Mouse (Mus musculus): ENCODE data around the gene Syna. TPM values are rescaled to one million over a fixed set of nuclear protein-coding genes. Genes with fewer than 3 reads are reported as not detected.

Syna gene
- polyA plus RNA-seq, 1 experiment from 2014 or later: 0.30 TPM

GRCm38 (mm10) chr5:134572508-134573214 lies 12.7 kb upstream of the Syna start:
- Histone ChIP-seq H3K9ac (ENCODE audit: low read length) (no peak overlapping the region; the same call in 1 of the 2 replicates), H3K4me2 (peak overlapping the region; percentile 44), H3K9me3 (ENCODE audit: control insufficient read depth, low read length) (no peaks in the 10 kb centered on the region; the same call in 1 of the 2 replicates), H3K27me3 (ENCODE audit: control insufficient read depth, insufficient read depth, low read length) (no peaks in the 10 kb centered on the region), H3K36me3 (ENCODE audit: control insufficient read depth, insufficient read depth, low read length) (no peaks in the 10 kb centered on the region), H3K27ac (ENCODE audit: low read depth, low read length) (no peak overlapping the region), H3K4me1 (ENCODE audit: control insufficient read depth, insufficient read depth, low read length) (peaks cover 4% of the 10 kb centered on the region; the same call in 1 of the 2 replicates), H3K4me3 (ENCODE audit: low read depth, low read length) (no peak overlapping the region)
- ATAC-seq (ENCODE audit: low FRiP score) (no peak), DNase-seq (ENCODE audit: low spot score, missing footprints) (no peak)
- WGBS: 44% methylated on average over 10 of the region's 10 CpGs

- Histone ChIP-seq H3K4me2 (peak overlapping the region; percentile 44), H3K4me3 (ENCODE audit: low read depth, low read length) (peak overlapping the region; percentile 18; the same call in 1 of the 2 replicates), H3K9ac (ENCODE audit: low read length) (peak overlapping the region; percentile 46), H3K9me3 (ENCODE audit: control insufficient read depth, low read length) (no peaks in the 10 kb centered on the region; the same call in 1 of the 2 replicates), H3K4me1 (ENCODE audit: control insufficient read depth, insufficient read depth, low read length) (peaks cover 4% of the 10 kb centered on the region; the same call in 1 of the 2 replicates), H3K27ac (ENCODE audit: low read depth, low read length) (no peak overlapping the region), H3K36me3 (ENCODE audit: control insufficient read depth, insufficient read depth, low read length) (no peaks in the 10 kb centered on the region), H3K27me3 (ENCODE audit: control insufficient read depth, insufficient read depth, low read length) (no peaks in the 10 kb centered on the region)
- DNase-seq (ENCODE audit: low spot score, missing footprints) (peak; percentile 97), ATAC-seq (ENCODE audit: low FRiP score) (peak; percentile 81)
- WGBS: 2% methylated on average over 23 of the region's 23 CpGs
Observed at GRCm38 (mm10) chr5:134571730-134572507, 11.9 kb upstream of the Syna start.

GRCm38 (mm10) chr5:134568964-134569491 lies 9.1 kb upstream of the Syna start:
- H3K9me3 ChIP-seq (ENCODE audit: control insufficient read depth, low read length): no peaks in the 10 kb centered on the region; the same call in 1 of the 2 replicates
- H3K4me1 ChIP-seq (ENCODE audit: control insufficient read depth, insufficient read depth, low read length): peaks cover 4% of the 10 kb centered on the region; the same call in 1 of the 2 replicates
- no peaks in the 10 kb centered on the region for H3K27me3 ChIP-seq (ENCODE audit: control insufficient read depth, insufficient read depth, low read length)
- no peak overlapping the region for H3K4me2 ChIP-seq
- H3K9ac ChIP-seq (ENCODE audit: low read length): no peak overlapping the region
- WGBS: 65% methylated on average over 8 of the region's 8 CpGs
- H3K36me3 ChIP-seq (ENCODE audit: control insufficient read depth, insufficient read depth, low read length): no peaks in the 10 kb centered on the region
- no peak for ATAC-seq (ENCODE audit: low FRiP score)
- DNase-seq (ENCODE audit: low spot score, missing footprints): peak; percentile 75
- no peak overlapping the region for H3K4me3 ChIP-seq (ENCODE audit: low read depth, low read length)
- no peak overlapping the region for H3K27ac ChIP-seq (ENCODE audit: low read depth, low read length)

GRCm38 (mm10) chr5:134568030-134568429 lies 8.1 kb upstream of the Syna start:
- Histone ChIP-seq H3K9me3 (ENCODE audit: control insufficient read depth, low read length) (no peaks in the 10 kb centered on the region; the same call in 1 of the 2 replicates), H3K27ac (ENCODE audit: low read depth, low read length) (no peak overlapping the region), H3K27me3 (ENCODE audit: control insufficient read depth, insufficient read depth, low read length) (no peaks in the 10 kb centered on the region), H3K4me2 (no peak overlapping the region), H3K9ac (ENCODE audit: low read length) (no peak overlapping the region), H3K36me3 (ENCODE audit: control insufficient read depth, insufficient read depth, low read length) (no peaks in the 10 kb centered on the region), H3K4me1 (ENCODE audit: control insufficient read depth, insufficient read depth, low read length) (peaks cover 4% of the 10 kb centered on the region; the same call in 1 of the 2 replicates), H3K4me3 (ENCODE audit: low read depth, low read length) (no peak overlapping the region)
- DNase-seq (ENCODE audit: low spot score, missing footprints) (peak; percentile 67), ATAC-seq (ENCODE audit: low FRiP score) (no peak)
- 83% methylated on average over 3 of the region's 3 CpGs for WGBS

GRCm38 (mm10) chr5:134567445-134567844 lies 7.5 kb upstream of the Syna start:
- H3K36me3 ChIP-seq (ENCODE audit: control insufficient read depth, insufficient read depth, low read length): no peaks in the 10 kb centered on the region
- no peaks in the 10 kb centered on the region; the same call in 1 of the 2 replicates for H3K9me3 ChIP-seq (ENCODE audit: control insufficient read depth, low read length)
- peaks cover 4% of the 10 kb centered on the region; the same call in 1 of the 2 replicates for H3K4me1 ChIP-seq (ENCODE audit: control insufficient read depth, insufficient read depth, low read length)
- H3K9ac ChIP-seq (ENCODE audit: low read length): no peak overlapping the region
- no peak overlapping the region for H3K27ac ChIP-seq (ENCODE audit: low read depth, low read length)
- peak; percentile 69 for DNase-seq (ENCODE audit: low spot score, missing footprints)
- no peak overlapping the region for H3K4me3 ChIP-seq (ENCODE audit: low read depth, low read length)
- no peaks in the 10 kb centered on the region for H3K27me3 ChIP-seq (ENCODE audit: control insufficient read depth, insufficient read depth, low read length)
- H3K4me2 ChIP-seq: no peak overlapping the region
- no peak for ATAC-seq (ENCODE audit: low FRiP score)
- 86% methylated on average over 4 of the region's 4 CpGs for WGBS

GRCm38 (mm10) chr5:134565696-134566095 lies 5.7 kb upstream of the Syna start:
- Histone ChIP-seq H3K4me3 (ENCODE audit: low read depth, low read length) (no peak overlapping the region), H3K4me2 (no peak overlapping the region), H3K27ac (ENCODE audit: low read depth, low read length) (no peak overlapping the region), H3K36me3 (ENCODE audit: control insufficient read depth, insufficient read depth, low read length) (no peaks in the 10 kb centered on the region), H3K27me3 (ENCODE audit: control insufficient read depth, insufficient read depth, low read length) (no peaks in the 10 kb centered on the region), H3K4me1 (ENCODE audit: control insufficient read depth, insufficient read depth, low read length) (no peaks in the 10 kb centered on the region), H3K9me3 (ENCODE audit: control insufficient read depth, low read length) (no peaks in the 10 kb centered on the region), H3K9ac (ENCODE audit: low read length) (no peak overlapping the region)
- ATAC-seq (ENCODE audit: low FRiP score) (no peak), DNase-seq (ENCODE audit: low spot score, missing footprints) (peak; percentile 79)
- WGBS: 91% methylated on average over 6 of the region's 6 CpGs

- ATAC-seq (ENCODE audit: low FRiP score) (no peak), DNase-seq (ENCODE audit: low spot score, missing footprints) (peak; percentile 37)
- Histone ChIP-seq H3K4me2 (no peak overlapping the region), H3K9me3 (ENCODE audit: control insufficient read depth, low read length) (no peaks in the 10 kb centered on the region), H3K27me3 (ENCODE audit: control insufficient read depth, insufficient read depth, low read length) (no peaks in the 10 kb centered on the region), H3K9ac (ENCODE audit: low read length) (no peak overlapping the region), H3K36me3 (ENCODE audit: control insufficient read depth, insufficient read depth, low read length) (no peaks in the 10 kb centered on the region), H3K4me3 (ENCODE audit: low read depth, low read length) (no peak overlapping the region), H3K4me1 (ENCODE audit: control insufficient read depth, insufficient read depth, low read length) (no peaks in the 10 kb centered on the region), H3K27ac (ENCODE audit: low read depth, low read length) (no peak overlapping the region)
- WGBS: 97% methylated on average over 2 of the region's 2 CpGs
Observed at GRCm38 (mm10) chr5:134564272-134564671, 4.3 kb upstream of the Syna start.

GRCm38 (mm10) chr5:134560450-134561171 lies 640 bp upstream of the Syna start:
- no peaks in the 10 kb centered on the region for H3K36me3 ChIP-seq (ENCODE audit: control insufficient read depth, insufficient read depth, low read length)
- H3K4me1 ChIP-seq (ENCODE audit: control insufficient read depth, insufficient read depth, low read length): peaks cover 4% of the 10 kb centered on the region
- WGBS: 79% methylated on average over 16 of the region's 16 CpGs
- no peaks in the 10 kb centered on the region for H3K27me3 ChIP-seq (ENCODE audit: control insufficient read depth, insufficient read depth, low read length)
- H3K27ac ChIP-seq (ENCODE audit: low read depth, low read length): no peak overlapping the region
- H3K4me3 ChIP-seq (ENCODE audit: low read depth, low read length): no peak overlapping the region
- ATAC-seq (ENCODE audit: low FRiP score) (no peak), DNase-seq (ENCODE audit: low spot score, missing footprints) (no peak)
- no peaks in the 10 kb centered on the region for H3K9me3 ChIP-seq (ENCODE audit: control insufficient read depth, low read length)
- no peak overlapping the region for H3K4me2 ChIP-seq
- H3K9ac ChIP-seq (ENCODE audit: low read length): no peak overlapping the region

All from midbrain, embryonic 11.5 days (tissue).